Comparison of ENCODE assay signal across 17 mouse cellular contexts in the genomic region with DNA sequence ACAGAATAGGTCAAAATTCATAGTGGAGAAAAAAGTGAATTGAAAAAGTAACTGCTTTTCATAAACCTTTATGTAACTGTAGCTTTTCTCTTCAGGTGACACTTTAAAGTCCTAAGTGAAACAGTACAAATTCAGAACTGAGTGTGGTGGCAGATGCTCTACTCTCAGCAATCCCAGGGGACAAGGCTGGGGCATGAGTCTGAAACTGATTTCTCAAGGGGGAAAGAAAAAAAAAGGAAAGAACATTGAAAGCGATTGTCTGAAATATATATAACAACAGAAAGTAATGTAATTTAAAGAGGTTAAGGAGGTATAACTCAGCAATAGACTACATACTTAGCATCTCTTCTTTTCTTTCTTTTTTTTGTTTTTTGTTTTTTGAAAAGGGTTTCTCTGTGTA. TPM values are rescaled to one million over a fixed set of nuclear protein-coding genes. Genes with fewer than 3 reads are reported as not detected.
DNase-seq lines count a peak whose midpoint lies in the region; TF ChIP-seq lines count a peak whose summit lies in the region.
"Had no signal": no experiment of that assay in that cellular context is flagged by ENCODE, and none has a peak within 500 bp of the region (broad histone marks: within the 10 kb centered on the region; RNA-seq: fewer than 3 reads in every experiment).

No protein-coding gene starts in this region.

- no peak for TF ChIP-seq CTCF in CH12.LX (conservative IDR thresholded peaks at IDR 0.05 in 1 of 2, IDR thresholded peaks at IDR 0.05 in 1 of 2; ENCODE audit: low read depth in 2 of 2, low read length in 2 of 2)

- DNase-seq in CH12.LX (ENCODE audit: extremely low read depth) = peak; percentile 66
- peak; percentile 18 for DNase-seq in splenic B cell, adult 2 months (ENCODE audit: low read depth, low spot score)
- DNase-seq in midbrain, embryonic 10.5 days (ENCODE audit: low spot score) = no peak
- DNase-seq in left cerebral cortex, adult 9 months (ENCODE audit: low spot score in 2 of 2) = no peak
- DNase-seq: adrenal gland, adult 2 months; adrenal gland, adult 8-10 months; adrenal gland, postnatal 10 days; adrenal gland, postnatal 14 days; adrenal gland, postnatal 25 days; adrenal gland, postnatal 36 days; B cell, adult 2 months; cerebellum, adult 11 months; cerebellum, adult 11-12 months; cerebellum, adult 18-20 months; cerebellum, adult 2 months had no signal

- peaks cover 47 to 68% of the 10 kb centered on the region in 2 experiments for H3K36me3 ChIP-seq in CH12.LX (replicated peaks in 1 of 2; ENCODE audit: control insufficient read depth in 1 of 2, insufficient read depth in 1 of 2, low read length in 1 of 2)
- H3K36me3 ChIP-seq in splenic B cell, adult 2 months (ENCODE audit: control insufficient read depth, insufficient read depth, low read length, poor library complexity, severe bottlenecking) = peaks cover 19% of the 10 kb centered on the region
- peaks cover 98% of the 10 kb centered on the region for H3K36me3 ChIP-seq in midbrain, embryonic 10.5 days

- TF ChIP-seq EP300 in CH12.LX (IDR thresholded peaks at IDR 0.05; ENCODE audit: low read length) = no peak

- no peak overlapping the region for H3K9ac ChIP-seq in CH12.LX (ENCODE audit: insufficient read depth, low read depth)

- TF ChIP-seq RAD21 in CH12.LX (IDR thresholded peaks at IDR 0.05; ENCODE audit: low read depth, low read length) = no peak

- no peaks in the 10 kb centered on the region for H3K27me3 ChIP-seq in CH12.LX (replicated peaks)
- H3K27me3 ChIP-seq in splenic B cell, adult 2 months (ENCODE audit: control insufficient read depth, insufficient read depth, low read length, poor library complexity, severe bottlenecking) = no peaks in the 10 kb centered on the region
- H3K27me3 ChIP-seq in midbrain, embryonic 10.5 days (ENCODE audit: low read depth, poor library complexity, severe bottlenecking) = no peaks in the 10 kb centered on the region
- H3K27me3 ChIP-seq: Patski had no signal

- no peak overlapping the region for H3K4me2 ChIP-seq in CH12.LX (ENCODE audit: insufficient read depth, low read depth, poor library complexity, severe bottlenecking)

- H3K4me1 ChIP-seq in CH12.LX (ENCODE audit: control insufficient read depth in 1 of 2, insufficient read depth in 2 of 2) = peaks cover 0 to 12% of the 10 kb centered on the region in 2 experiments; a peak in 2 of 4 replicates
- no peaks in the 10 kb centered on the region for H3K4me1 ChIP-seq in midbrain, embryonic 10.5 days

- H3K27ac ChIP-seq in CH12.LX (ENCODE audit: insufficient read depth, low read depth) = no peak overlapping the region
- no peak overlapping the region for H3K27ac ChIP-seq in midbrain, embryonic 10.5 days (replicated peaks)

- H3K4me3 ChIP-seq in CH12.LX (replicated peaks in 1 of 3; ENCODE audit: low read depth in 2 of 3, low read length in 2 of 3, poor library complexity in 1 of 3) = no peak overlapping the region
- H3K4me3 ChIP-seq in midbrain, embryonic 10.5 days = no peak overlapping the region

- dilution Hi-C loops in CH12.LX (cut with MboI; ENCODE audit: extremely low pct_ligation_motif_present, extremely low pct_unique_long_range_greater_than_20kb, low sequenced_read_pairs) = no loop called here

- WGBS in midbrain, embryonic 10.5 days = 95% methylated on average over 1 of the region's 1 CpGs

- H3K9me3 ChIP-seq in CH12.LX (replicated peaks; ENCODE audit: low read length) = no peaks in the 10 kb centered on the region
- no peaks in the 10 kb centered on the region for H3K9me3 ChIP-seq in midbrain, embryonic 10.5 days (replicated peaks)
- H3K9me3 ChIP-seq: G1E had no signal

- peaks cover 12% of the 10 kb centered on the region for H3K79me2 ChIP-seq in CH12.LX (replicated peaks; ENCODE audit: control insufficient read depth, extremely low read depth, insufficient read depth, poor library complexity, severe bottlenecking)

- in situ Hi-C loops in CH12.LX (cut with MboI; ENCODE audit: low pct_ligation_motif_present, low pct_unique_long_range_greater_than_20kb, low sequenced_read_pairs) = no loop called here

- no peak for TF ChIP-seq POLR2A in CH12.LX (IDR thresholded peaks at IDR 0.05; ENCODE audit: low read depth, low read length)

TF ChIP-seq in CH12.LX, 34 proteins besides CTCF, POLR2A, EP300 and RAD21:
- TF ChIP-seq ZNF384 (IDR thresholded peaks at IDR 0.05; ENCODE audit: low read depth, low read length) (peak; percentile 88), KAT2A (IDR thresholded peaks at IDR 0.05; ENCODE audit: insufficient replicate concordance, low read length) (0 out of 2 replicates have a peak, but pooled peaks have one; percentile 19), TCF12 (IDR thresholded peaks at IDR 0.05; ENCODE audit: low read depth, low read length) (no peak)

RNA-seq across cellular contexts. Expression of a gene that starts 14.2 kb away (rescaled TPM):
- 6.7 and 8.2 TPM in 2 replicates for total RNA-seq in CH12.LX (2012; rRNA removed)
- 9.0 and 9.2 TPM in 2 replicates for total RNA-seq in CH12.LX (2014; rRNA removed)
- polyA plus RNA-seq in CH12.LX (2012; ENCODE audit: insufficient read length, low read depth) = 5.1 and 5.7 TPM in 2 replicates
- polyA plus RNA-seq in midbrain, embryonic 10.5 days (2016; fragmentation: Nextera tagmentation; extraction: Ambion mirVana) = 11.7 and 12.0 TPM in 2 replicates

RNA-seq across cellular contexts. Expression of a gene that starts 17.8 kb away (rescaled TPM):
- total RNA-seq in CH12.LX (2012; rRNA removed) = 48.1 and 51.3 TPM in 2 replicates
- total RNA-seq in CH12.LX (2014; rRNA removed) = 32.9 and 40.7 TPM in 2 replicates
- 95.2 and 118 TPM in 2 replicates for polyA plus RNA-seq in CH12.LX (2012; ENCODE audit: insufficient read length, low read depth)
- polyA plus RNA-seq in midbrain, embryonic 10.5 days (2016; fragmentation: Nextera tagmentation; extraction: Ambion mirVana) = 144 and 163 TPM in 2 replicates

Comparison
In these comparisons a context has a peak if more than half of its experiments do, and no peak if none do; other contexts are left out.
1. DNase-seq: peak in CH12.LX (single experiment) and splenic B cell, adult 2 months (single experiment); none in midbrain, embryonic 10.5 days (single experiment) and left cerebral cortex, adult 9 months (0 of 2).